Mouse (Mus musculus) liver, embryonic 14.5 days (tissue): ENCODE measurements around the gene Lamp5. TPM values are rescaled to one million over a fixed set of nuclear protein-coding genes. Genes with fewer than 3 reads are reported as not detected.

ENCODE experiments used
- ATAC-seq: fragments of 200-750 bp; cut with Nextera tagmentation; 2 replicates; pipeline ENCODE4 v1.8.0; 2017; ENCODE audit warnings: moderate number of reproducible peaks, mild to moderate bottlenecking, moderate library complexity; ENCODE audit not compliant: insufficient read depth
- DNase-seq, 3 experiments: peaks; one replicate each; pipeline ENCODE4 v3.0.0-alpha.2; 2012 to 2013; ENCODE audit warnings: low read depth in 3 of 3, low spot score in 3 of 3
- H3K27ac ChIP-seq: fragments of 300-500 bp; sonication (generic); 2 replicates; pipeline ENCODE4 v1.5.1; 2014; ENCODE audit warnings: moderate library complexity, mild to moderate bottlenecking, control low read depth, inconsistent platforms
- H3K27me3 ChIP-seq: fragments of 300-500 bp; sonication (generic); 2 replicates; pipeline ENCODE4 v1.6.1; 2014; ENCODE audit warnings: mild to moderate bottlenecking, low read length, moderate library complexity; ENCODE audit not compliant: control insufficient read depth, insufficient read depth
- H3K36me3 ChIP-seq: fragments of 300-500 bp; sonication (generic); replicated peaks from 2 replicates; pipeline ENCODE4 v1.6.1; 2014; ENCODE audit warnings: low read depth; ENCODE audit not compliant: control insufficient read depth, insufficient read depth
- H3K4me1 ChIP-seq, 2 experiments: fragments of 200-500 bp in 1 of 2; fragments of 300-500 bp in 1 of 2; sonication (generic) in 1 of 2; replicated peaks; 2 replicates each; pipeline ENCODE4 v1.6.1; 2012 to 2014; ENCODE audit warnings: antibody characterized with exemption in 1 of 2, inconsistent platforms in 1 of 2, low read length in 1 of 2; ENCODE audit not compliant: control insufficient read depth in 2 of 2, insufficient read depth in 2 of 2
- H3K4me2 ChIP-seq: fragments of 300-500 bp; sonication (generic); 2 replicates; pipeline ENCODE4 v1.6.1; 2014; ENCODE audit warnings: low read depth, mild to moderate bottlenecking, control low read depth, moderate library complexity
- H3K4me3 ChIP-seq, 2 experiments: fragments of 200-500 bp in 1 of 2; fragments of 300-500 bp in 1 of 2; sonication (generic) in 1 of 2; 2 replicates each; pipeline ENCODE4 v1.5.1; 2012 to 2014; ENCODE audit warnings: low read depth in 2 of 2, low read length in 2 of 2, mild to moderate bottlenecking in 2 of 2, control low read depth in 1 of 2, inconsistent platforms in 1 of 2, moderate library complexity in 1 of 2; ENCODE audit not compliant: insufficient read depth in 1 of 2
- H3K9ac ChIP-seq: fragments of 300-500 bp; sonication (generic); replicated peaks from 2 replicates; pipeline ENCODE4 v1.6.1; 2014; ENCODE audit warnings: mild to moderate bottlenecking, control low read depth, moderate library complexity
- H3K9me3 ChIP-seq: fragments of 300-500 bp; sonication (generic); 2 replicates; pipeline ENCODE4 v1.6.1; 2016; ENCODE audit warnings: low read length, mixed read lengths; ENCODE audit not compliant: control insufficient read depth
- CTCF ChIP-seq: IDR thresholded peaks from 2 replicates; pipeline ENCODE4 v1.5.1; 2016; ENCODE audit warnings: antibody characterized with exemption, low read depth, control low read depth
- EP300 ChIP-seq: IDR thresholded peaks from 2 replicates; pipeline ENCODE4 v1.6.1; 2016; ENCODE audit warnings: antibody characterized with exemption, low read depth
- WGBS: fragments of 180-500 bp; shearing (Covaris S2); extraction: QIAGEN DNeasy Blood & Tissue Kit; methylation state at CpG from one replicate; pipeline ENCODE4 v1.1.7; 2014; ENCODE audit not compliant: insufficient replicate concordance; 5-methylcytosine and 5-hydroxymethylcytosine counted together
- polyA plus RNA-seq, 2 experiments: library from polyadenylated mRNA; depleted of rRNA in 1 of 2; stranded (reverse) in 1 of 2; unstranded in 1 of 2; fragments of >200 nt; fragmentation: Nextera tagmentation in 1 of 2; extraction: Ambion mirVana in 1 of 2; gene quantifications; 2 replicates each; pipeline versions ENCODE4 v1.2.1 to v1.2.3; 2012 to 2014

Gene Lamp5
- polyA plus RNA-seq, 2 experiments: 0.02 TPM; not detected in 1

DNA sequence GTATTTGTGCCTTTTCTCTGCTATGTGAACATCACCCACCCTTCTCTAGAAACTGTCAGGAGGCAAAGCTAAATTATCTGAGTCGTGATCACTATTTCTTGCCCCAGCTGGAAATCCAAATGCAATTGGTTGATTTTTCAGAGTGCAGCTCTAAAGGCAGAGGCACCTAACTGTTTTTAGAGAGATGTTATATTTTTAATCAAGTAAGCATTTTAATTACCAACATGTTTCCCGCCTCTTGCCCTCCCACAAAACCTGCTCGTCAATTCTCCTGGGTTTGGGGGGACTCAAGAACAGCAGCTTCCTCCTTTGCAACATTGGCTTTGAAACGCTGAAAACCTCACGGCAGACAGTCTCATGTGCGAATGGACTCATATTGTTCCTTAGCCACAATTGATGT lies 61.3 kb downstream of the Lamp5 start:
- Histone ChIP-seq H3K36me3 (no peaks in the 10 kb centered on the region), H3K4me2 (no peak overlapping the region), H3K9me3 (no peaks in the 10 kb centered on the region), H3K4me3 (no peak overlapping the region), H3K9ac (no peak overlapping the region), H3K27ac (no peak overlapping the region), H3K27me3 (no peaks in the 10 kb centered on the region), H3K4me1 (no peaks in the 10 kb centered on the region)
- no peak for DNase-seq
- TF ChIP-seq EP300: no peak
- no peak for TF ChIP-seq CTCF
- 50% methylated on average over 6 of the region's 6 CpGs for WGBS
- no peak for ATAC-seq

DNA sequence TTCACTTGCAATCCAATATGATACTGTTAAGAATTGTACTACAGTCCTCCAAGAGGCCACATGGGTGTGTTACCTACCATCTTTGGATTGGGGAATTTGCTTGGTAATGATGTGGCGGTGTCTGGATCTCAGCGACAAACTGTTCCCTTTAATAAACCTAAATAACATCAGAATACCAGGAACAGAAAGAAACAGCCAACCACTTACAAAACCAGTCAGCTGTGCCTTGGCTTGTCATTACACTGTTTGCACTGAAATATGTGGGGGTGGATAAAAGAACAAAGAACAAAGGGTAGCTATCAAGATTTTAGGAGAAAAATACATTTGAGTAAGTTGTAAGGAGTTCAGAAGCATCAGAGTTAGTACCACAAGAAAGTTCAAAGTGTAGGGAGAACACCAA lies 66.0 kb downstream of the Lamp5 start:
- no peak for ATAC-seq
- H3K27ac ChIP-seq: no peak overlapping the region
- H3K4me2 ChIP-seq: no peak overlapping the region
- 82% methylated on average over 2 of the region's 2 CpGs for WGBS
- no peaks in the 10 kb centered on the region for H3K9me3 ChIP-seq
- H3K27me3 ChIP-seq: no peaks in the 10 kb centered on the region
- no peaks in the 10 kb centered on the region for H3K36me3 ChIP-seq
- H3K9ac ChIP-seq: no peak overlapping the region
- TF ChIP-seq CTCF: no peak
- no peak for TF ChIP-seq EP300
- no peaks in the 10 kb centered on the region for H3K4me1 ChIP-seq
- no peak for DNase-seq
- no peak overlapping the region for H3K4me3 ChIP-seq
